Mouse (Mus musculus) fat pad, adult 2 months (tissue): ENCODE measurements around the gene Gm16485.

Experiments used
- DNase-seq: peaks from one replicate; pipeline ENCODE4 v3.0.0-alpha.2; 2011; ENCODE audit warnings: low read depth, low spot score; ENCODE audit errors: extremely low read depth

Gene Gm16485

DNA sequence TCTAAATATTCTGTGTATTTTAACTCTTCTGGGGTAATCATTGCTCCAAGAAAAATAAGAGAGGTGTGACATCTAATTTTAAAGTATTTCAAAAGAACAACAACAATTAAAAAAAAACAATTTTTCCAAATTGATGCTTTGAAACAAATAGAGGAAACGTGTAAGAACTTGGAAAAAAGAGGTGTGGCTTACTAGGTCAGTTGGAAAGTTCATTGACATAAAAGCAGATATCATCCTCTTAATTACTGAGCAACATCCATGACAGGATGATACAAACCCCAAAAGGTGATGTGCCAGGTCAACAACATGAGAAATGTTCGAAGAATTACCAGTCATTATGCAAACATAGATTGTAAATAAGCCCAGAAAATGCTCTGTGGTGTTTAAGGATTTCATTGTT lies at the start of gene Gm16485:
TSS of gene Gm16485 (plus strand) at position 301 of the 400 bp plus-strand sequence.
- DNase-seq = no peak

DNA sequence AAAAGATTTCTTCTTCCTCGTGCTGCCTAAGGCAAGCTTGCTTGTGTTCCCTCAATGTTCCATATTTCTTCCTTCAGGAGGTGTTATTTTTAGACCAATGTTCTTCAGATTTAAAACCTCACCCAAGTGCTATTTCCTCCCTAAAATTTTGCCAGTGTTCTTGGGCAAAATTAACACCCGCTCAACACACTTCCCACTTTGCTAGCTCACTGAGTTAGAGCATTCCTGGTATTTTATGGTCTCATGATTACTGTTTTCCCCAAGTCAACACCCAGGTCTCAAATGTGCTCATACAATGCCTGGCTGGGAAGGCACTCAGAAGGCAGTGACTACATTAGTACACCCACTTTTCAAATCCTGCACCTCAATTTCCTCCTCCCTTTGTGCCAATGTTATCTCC lies 44.0 kb upstream of the Gm16485 start:
- DNase-seq = no peak

DNA sequence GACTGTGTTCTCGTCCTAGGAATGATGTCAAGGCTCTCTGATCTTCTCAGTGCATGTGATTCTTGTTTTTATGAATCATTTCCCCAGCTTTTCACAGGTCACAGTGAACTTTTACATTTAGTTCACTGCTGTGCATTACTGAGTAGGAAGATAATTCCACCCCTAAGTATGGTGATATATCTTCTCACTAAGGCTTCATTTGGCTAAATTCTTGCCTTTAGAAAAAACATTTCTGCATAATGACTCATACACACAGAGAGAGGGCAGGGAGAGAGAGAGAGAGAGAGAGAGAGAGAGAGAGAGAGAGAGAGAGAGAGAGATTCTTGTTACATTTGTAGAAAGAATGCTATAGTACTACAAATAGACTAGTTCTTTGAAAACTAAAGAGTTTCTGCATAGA lies 33.8 kb upstream of the Gm16485 start:
- DNase-seq = no peak

DNA sequence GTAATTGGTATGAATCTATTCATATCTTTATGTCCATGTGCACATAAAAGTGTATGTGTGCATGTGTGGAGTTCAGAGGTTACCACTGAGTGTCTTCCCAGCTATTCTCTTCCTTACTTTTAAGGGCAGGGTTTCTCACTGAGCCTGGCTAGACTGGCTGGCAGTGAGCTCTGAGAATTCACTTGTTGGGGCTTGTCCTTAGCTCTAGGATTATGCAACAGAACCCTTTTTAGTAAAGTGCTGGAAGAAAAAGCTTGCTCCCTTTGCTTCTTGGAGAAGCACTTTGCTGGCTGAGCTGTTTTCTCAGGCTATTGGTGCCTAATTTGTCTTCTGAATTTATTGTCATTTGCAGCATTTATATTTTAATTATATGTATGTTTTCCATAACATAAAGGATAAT lies 18.3 kb upstream of the Gm16485 start:
- DNase-seq = no peak

DNA sequence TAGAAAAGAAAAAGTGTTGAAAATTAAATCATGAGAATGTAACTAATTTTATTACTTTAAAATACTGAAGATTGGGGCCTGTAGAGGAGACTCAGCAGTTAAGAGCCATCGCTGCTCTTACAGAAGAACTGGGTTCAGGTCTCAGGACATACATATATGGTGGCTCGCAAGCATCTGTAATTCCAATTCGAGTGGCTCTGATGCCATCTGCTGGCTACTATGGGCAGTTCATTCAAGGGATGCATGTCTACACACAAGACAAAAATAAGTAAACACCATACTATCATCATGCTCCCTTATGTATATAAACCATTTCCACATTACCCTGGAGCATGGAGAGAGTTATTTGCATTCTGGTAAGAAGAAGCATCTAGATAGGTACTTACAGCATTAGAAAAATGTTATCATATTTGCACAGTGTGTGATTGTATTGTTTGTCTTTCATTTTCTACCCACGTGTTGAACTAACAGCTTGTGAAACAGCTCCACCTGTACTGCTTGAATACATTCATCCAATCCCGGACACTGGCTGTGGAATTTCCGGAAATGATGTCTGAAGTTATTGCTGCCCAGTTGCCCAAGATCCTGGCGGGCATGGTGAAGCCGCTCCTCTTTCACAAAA lies 7.0 kb upstream of the Gm16485 start:
- DNase-seq = no peak

DNA sequence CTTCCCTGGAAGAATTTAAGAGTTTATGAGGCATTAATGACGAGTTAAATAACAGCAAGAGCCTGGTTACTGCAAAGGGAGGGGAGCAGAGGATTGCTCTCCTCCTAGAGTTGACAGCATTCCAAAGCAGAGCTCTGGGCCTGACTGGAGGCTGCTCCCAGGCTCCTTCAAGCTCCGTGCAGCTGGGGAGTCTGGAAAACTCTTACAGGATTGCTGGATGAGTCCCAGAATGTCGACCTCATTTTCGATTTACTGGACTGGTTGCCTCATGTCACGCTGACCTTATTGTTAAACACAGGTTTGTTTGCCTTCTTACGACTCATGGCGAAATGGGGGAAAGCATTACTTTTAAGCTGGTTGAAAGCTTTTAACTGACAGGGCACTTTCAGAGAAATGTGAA lies 1.4 kb upstream of the Gm16485 start:
- no peak for DNase-seq

DNA sequence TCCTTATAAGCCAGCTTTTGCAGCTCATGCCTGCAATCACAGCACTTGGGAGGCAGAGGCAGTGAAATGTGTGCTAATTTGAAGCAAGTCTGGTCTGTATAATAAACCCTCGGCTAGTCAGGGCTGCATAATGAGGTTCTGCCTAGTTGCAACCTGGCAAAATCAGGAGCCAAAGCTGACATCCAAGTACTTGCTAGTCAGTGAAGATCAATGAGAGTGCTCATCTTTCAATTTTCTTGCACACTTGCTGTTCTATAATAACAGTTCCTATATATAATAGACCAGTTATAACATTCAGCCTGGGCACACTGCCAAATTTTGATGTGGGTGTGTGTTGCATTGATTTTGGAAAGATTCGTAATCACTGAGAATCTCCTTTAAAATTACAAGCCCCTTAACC lies 6.2 kb downstream of the Gm16485 start:
- no peak for DNase-seq

DNA sequence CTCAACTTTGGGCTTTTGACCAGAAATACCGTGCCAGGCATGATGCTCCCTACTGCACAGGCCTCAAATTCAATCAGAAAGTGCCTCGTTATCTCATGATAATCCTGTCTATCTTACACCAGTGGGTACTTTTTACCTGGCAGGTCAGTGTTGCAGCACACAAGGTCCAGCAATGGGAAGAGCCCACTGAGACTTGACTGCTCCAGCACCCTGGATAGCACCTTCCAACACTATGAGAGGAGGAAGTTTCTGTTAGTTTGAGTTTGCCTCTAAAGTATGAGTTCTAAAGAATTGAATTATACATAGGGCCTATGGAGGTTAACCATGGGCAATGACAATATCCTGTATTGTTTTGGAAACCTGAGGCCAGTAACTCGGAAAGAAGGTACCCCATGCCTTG lies 10.7 kb downstream of the Gm16485 start:
- no peak for DNase-seq

DNA sequence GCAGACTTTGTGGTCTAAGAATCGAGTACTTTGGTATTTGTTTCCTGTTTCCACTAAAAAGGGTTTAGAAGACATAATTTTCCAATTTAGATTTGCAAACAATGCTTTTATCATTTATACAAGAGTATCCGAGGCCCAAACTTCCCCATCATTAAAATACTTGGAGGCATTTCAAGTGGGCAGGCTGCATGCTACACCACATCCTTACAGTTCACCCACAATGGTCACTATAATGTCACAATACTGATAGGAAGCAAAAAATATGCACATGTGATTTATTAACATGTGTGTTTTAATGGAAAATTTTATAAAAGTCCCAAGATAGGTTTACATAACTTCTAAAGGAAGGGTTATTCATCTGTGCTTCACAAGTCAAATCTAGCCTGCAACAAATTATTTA lies 24.9 kb downstream of the Gm16485 start:
- no peak for DNase-seq

DNA sequence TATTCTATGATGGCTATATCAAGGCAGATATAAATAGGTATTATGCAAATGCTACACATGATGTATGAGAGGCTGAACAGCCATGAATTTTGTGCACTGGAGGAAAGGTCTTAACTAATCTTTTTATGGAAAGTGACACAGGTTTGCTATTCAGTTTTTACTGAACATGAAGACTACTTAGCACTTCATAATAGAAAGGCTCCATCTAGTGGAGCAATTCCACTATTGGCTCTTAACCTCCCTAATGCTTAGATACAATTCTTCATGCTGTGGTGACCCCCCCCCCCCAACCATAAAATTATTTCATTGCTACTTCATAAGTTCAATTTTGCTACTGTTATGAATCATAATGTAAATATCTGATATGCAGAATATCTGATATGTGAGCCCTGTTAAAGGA lies 29.6 kb downstream of the Gm16485 start:
- no peak for DNase-seq

DNA sequence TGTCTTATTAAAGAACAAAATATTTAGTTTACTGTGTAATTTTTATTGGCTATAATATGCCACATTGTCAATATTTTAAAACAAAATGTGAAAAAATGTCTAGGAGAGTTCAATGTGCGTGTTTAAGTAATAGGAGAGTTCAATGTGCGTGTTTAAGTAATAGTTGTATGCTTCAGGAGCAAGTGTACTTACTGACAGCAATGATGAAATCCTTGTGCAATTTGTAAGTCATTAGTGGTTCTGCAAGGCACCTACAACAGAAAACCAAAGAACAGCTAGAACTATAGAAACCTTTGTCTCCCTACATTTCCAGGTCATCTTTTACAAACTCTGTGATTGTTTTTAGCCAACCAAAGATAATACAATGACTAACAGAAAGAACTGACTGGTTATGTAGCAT lies 43.5 kb downstream of the Gm16485 start:
- DNase-seq = peak; percentile 7
